Mouse (Mus musculus) left cerebral cortex, postnatal 14 days (tissue): ENCODE measurements around the gene Gm10912. TPM values are rescaled to one million over a fixed set of nuclear protein-coding genes. Genes with fewer than 3 reads are reported as not detected.
"Not testable (repeated sequence)": the region's sequence is repeated elsewhere in the genome, so short reads cannot be mapped to it uniquely, and the experiment has no call there.

Source experiments
- DNase-seq, 2 experiments: peaks; one replicate each; pipeline ENCODE4 v3.0.0; 2021 to 2022; ENCODE audit warnings: low spot score in 2 of 2, mixed read lengths in 1 of 2
- intact Hi-C: fragments of 180-260 bp; cut with DNase I; formaldehyde crosslinking; loops from one replicate; pipeline ENCODE4 v1.15.1; 2025
- total RNA-seq, 2 experiments: library from RNA; stranded (reverse); gene quantifications; 2 replicates each; pipeline ENCODE4 v1.2.3; 2021

The Gm10912 gene
- total RNA-seq, 2 experiments from 2014 or later = 0.19 to 0.35 TPM

DNA sequence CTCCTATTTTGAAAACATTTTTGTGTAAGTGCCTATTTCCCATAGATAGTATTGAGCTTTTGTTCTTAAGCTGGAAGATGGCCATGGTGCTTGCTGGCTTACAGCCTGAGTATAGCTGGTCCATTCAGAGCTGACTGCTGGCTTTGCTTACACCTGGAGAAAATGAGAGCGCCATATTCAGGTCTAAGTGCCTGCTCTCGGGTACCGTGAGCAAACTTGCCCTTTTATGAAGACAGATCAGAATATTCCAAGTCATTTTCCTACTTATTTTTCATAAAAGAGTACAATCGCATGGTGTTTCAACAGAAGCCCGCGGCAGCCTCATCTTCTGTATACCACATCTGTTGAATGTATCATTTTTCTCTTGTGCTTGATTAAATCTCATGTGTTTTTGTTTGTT lies 4.6 kb upstream of the Gm10912 start:
- intact Hi-C loops = no loop called here
- no peak for DNase-seq

DNA sequence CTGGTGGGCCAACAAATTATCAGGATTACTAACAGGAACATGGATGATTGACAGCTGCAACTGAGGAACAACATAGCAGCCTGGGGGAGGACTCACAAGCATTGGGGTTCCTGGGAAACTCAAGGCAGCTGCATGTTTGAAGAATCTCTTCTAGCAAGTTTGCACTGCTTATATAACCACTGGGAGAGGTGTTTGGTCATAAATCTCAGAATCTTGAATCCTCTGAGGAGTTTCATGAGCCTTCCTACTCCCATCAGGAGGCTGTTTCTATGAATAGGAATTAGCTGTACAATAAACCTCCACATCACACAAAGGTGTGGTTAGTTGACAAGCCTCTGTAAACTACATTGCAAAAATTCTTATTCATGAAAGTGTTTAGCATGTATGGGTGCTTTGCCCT lies 3.0 kb upstream of the Gm10912 start:
- DNase-seq = no peak
- intact Hi-C loops = no loop called here

GRCm38 (mm10) chr2:104064152-104064551 lies 1.5 kb upstream of the Gm10912 start:
- intact Hi-C loops = no loop called here
- no peak for DNase-seq

DNA sequence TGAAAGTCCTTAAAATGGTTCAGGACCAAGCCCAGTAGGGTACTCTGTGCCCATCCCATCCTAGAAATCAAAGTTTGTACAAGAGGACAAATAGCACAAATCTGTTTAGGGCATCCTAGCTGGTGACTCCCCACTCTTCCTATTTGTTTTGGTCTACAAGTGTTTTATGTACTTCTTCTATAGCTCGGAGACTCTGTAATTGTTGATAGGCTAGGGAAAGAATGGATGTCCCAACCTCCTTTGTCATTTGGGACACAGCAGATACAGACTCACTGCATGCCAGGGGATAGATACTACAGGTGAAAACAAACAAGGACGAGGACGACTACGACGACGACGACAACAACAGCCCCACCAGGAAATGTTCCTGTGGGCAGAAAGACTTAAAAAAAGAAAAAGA lies 2.8 kb downstream of the Gm10912 start, which contains the start of gene Gm10799:
TSS of gene Gm10799 (minus strand) at position 101 of the 400 bp plus-strand sequence.
- DNase-seq, intact Hi-C loops: not testable (repeated sequence)

- intact Hi-C loops = no loop called here
- DNase-seq = no peak
Measured at GRCm38 (mm10) chr2:104069704-104070185, 4.1 kb downstream of the Gm10912 start, which contains the start of gene Cd59b. TSS of gene Cd59b (plus strand) at chr2:104069849.

- DNase-seq, intact Hi-C loops: not testable (repeated sequence)
Measured at GRCm38 (mm10) chr2:104078285-104078684, 12.7 kb downstream of the Gm10912 start.

- intact Hi-C loops, DNase-seq: not testable (repeated sequence)
Measured at GRCm38 (mm10) chr2:104081436-104082050, 15.9 kb downstream of the Gm10912 start.

DNA sequence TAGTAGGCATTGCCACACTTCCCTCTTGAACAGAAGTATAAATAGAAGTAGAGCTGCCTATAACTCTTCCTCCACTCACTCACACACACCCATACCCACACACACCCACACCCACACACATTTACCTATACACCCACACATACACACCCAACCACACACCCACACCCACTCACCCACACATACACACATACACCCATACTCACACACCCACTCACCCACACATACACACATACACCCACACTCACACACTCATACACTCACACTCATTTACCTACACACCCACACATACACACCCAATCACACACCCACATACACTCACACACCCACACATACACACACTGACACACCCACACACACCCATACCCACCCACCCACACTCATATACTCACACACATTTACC lies 16.8 kb downstream of the Gm10912 start:
- DNase-seq = no peak
- intact Hi-C loops = no loop called here

- DNase-seq, intact Hi-C loops: not testable (repeated sequence)
Measured at GRCm38 (mm10) chr2:104084027-104084426, 18.4 kb downstream of the Gm10912 start.

GRCm38 (mm10) chr2:104087562-104087961 lies 21.9 kb downstream of the Gm10912 start:
- DNase-seq, intact Hi-C loops: not testable (repeated sequence)

GRCm38 (mm10) chr2:104093305-104093704 lies 27.7 kb downstream of the Gm10912 start:
- no peak for DNase-seq
- intact Hi-C loops = no loop called here

GRCm38 (mm10) chr2:104095741-104096213 lies 30.2 kb downstream of the Gm10912 start, which contains the start of gene Cd59a:
TSS of gene Cd59a (plus strand) at chr2:104095801.
- intact Hi-C loops = no loop called here
- DNase-seq = peak; percentile 33 to 43

DNA sequence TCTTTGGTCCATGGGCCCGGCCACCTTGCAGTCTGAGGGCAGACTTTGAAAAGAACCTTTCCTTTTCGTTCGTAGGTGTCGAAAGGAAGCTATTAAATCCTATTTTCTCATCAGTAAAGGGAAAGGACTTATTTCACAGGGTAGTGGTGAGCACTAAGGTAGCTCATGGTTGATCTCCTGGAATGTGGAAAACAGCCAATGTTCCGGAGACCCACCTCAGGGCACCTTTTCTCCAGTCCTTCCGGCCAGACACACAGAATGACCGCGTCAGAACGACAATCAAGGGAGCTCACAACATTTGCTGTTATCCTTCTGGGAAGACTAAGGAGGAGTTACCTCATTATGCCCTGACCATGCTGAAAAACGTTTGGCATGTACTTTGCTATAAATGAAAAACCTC lies 30.6 kb downstream of the Gm10912 start:
- DNase-seq = no peak
- intact Hi-C loops = no loop called here

DNA sequence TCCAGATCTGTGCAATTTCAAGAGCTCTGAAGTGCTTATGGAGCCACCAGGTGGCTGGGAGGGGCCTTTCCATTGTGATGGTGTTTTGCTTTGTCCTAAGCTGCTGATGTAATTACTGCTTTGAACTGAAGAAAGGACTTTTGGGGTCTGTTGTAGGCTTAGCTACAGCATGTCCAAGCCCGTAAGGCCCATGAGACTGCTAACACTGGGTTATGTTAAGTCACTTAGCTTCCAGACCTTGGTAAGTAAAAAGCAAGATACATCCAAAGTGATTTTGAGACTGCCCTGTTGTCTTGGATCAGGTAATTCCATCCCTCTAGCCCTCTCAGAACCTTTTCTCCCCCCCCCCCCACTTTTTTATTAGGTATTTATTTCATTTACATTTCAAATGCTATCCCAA lies 31.2 kb downstream of the Gm10912 start:
- DNase-seq, intact Hi-C loops: not testable (repeated sequence)

- intact Hi-C loops, DNase-seq: not testable (repeated sequence)
Measured at GRCm38 (mm10) chr2:104097396-104097795, 31.8 kb downstream of the Gm10912 start.

- DNase-seq = no peak
- intact Hi-C loops = no loop called here
Measured at GRCm38 (mm10) chr2:104098529-104099230, 33.1 kb downstream of the Gm10912 start.

- no peak for DNase-seq
- intact Hi-C loops = no loop called here
Measured at GRCm38 (mm10) chr2:104099231-104099585, 33.6 kb downstream of the Gm10912 start.

DNA sequence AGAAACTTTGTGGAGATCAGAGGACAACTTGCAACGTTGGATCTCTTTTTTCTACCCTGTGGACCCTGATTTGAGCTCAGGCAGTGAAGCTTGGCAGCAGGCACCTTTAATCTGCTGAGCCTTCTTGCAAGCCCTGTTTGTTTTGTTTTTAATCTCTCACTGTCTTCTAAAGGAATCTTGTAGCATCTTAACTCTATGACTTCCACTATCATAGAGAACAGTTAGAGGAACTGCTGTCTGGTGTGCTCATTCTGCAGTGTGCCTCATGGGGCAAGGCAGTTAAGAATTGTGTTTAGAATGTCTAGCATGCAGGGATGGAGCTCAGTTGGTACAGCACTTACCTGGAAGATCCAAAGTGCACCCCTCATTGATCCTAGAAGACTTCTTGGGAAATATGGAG lies 34.3 kb downstream of the Gm10912 start:
- intact Hi-C loops = no loop called here
- no peak for DNase-seq

DNA sequence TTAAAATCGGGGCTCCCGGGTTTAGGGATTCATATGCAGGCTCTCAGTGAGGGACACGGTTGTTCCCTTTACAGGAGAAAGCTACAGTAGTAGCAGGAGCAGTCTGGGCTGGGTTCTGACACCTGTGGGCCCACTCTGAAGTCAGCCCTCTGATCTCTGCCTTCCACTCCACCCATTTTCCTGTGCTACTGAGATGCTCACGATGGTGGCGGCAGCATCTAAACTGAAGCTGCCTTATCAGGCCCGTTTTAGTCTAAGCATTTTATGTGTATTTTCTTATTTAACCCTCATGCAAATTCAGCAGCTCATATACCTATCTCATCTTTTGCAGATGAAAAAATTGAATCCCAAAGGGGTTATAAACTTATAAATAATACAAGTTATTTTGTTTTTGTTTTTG lies 39.2 kb downstream of the Gm10912 start:
- DNase-seq = no peak
- intact Hi-C loops = no loop called here

DNA sequence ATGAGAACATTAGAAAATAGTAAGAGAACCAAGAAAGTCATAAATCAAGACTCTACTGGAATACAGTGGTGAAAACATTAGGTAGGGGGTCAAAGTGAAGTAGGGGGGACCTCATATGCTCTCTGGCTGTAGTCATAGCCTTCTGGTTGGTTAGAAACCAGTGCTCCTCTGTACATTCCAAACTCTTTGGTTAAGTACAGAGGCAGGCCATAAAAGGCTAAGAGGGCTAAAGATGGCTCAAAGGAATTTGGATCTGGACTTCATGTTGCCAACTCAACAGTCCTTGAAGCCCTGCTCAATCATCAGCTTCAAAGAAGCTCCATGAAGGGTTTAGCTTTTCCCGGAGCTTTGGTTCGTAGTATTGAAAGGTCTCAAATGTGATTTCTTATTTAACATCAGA lies 43.4 kb downstream of the Gm10912 start:
- DNase-seq, intact Hi-C loops: not testable (repeated sequence)

DNA sequence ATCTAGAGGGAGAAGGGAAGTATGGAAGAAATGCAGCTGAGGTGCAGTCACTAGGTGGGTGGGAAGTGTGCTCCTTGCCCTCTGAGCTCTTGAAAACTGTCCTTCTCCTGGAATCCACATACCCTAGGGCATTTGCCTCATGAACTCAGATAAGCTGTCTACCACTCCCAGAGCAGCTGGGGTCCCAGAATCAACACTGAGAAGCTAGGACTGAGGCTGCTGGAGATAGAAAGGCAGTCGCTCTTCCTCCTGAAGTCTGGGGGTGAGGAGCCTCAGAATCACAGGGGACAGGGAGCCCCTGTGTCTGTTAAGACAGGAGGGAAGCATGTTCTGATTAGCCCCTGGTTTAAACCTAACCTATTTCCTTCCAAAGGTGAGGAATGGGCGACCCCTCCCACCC lies 43.9 kb downstream of the Gm10912 start:
- DNase-seq = no peak
- intact Hi-C loops = no loop called here
